Mouse (Mus musculus) lung, postnatal 0 days (tissue): ENCODE measurements at regions not wholly inside any gene's neighbourhood (a gene's known extent, or its start where the extent isn't known, plus 50 kb on each side); places are given as distances from the start of the nearest gene placed in this dataset.

Experiments used
- CTCF ChIP-seq: IDR thresholded peaks from 2 replicates; pipeline ENCODE4 v1.5.1; 2016; ENCODE audit warnings: antibody characterized with exemption, mild to moderate bottlenecking
- EP300 ChIP-seq: IDR thresholded peaks from 2 replicates; pipeline ENCODE4 v1.6.1; 2016; ENCODE audit warnings: antibody characterized with exemption, mild to moderate bottlenecking, control low read depth

DNA sequence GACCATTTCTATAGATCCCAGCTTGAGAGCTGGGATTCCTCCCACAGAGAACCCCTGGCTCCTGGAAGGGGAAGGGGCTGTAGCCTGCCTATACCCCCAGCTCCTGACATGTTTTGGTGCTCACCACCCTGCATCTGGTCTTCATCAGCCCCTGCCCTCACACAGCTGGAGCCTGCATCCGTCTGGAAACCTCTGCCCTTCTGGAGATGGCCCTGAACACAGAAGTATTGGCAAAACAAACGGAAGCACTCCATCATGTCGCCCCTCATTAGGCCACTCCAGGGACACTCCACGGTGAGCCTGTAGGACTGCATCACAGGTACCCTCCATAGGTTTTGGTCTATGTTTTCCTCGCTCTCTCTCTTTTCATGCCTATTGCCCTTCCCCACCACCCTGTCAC is 231.3 kb downstream of the Rybp start:
- no peak for TF ChIP-seq CTCF
- TF ChIP-seq EP300, result no peak
